Mouse (Mus musculus): ENCODE measurements around the gene Rps19bp1. TPM values are rescaled to one million over a fixed set of nuclear protein-coding genes. Genes with fewer than 3 reads are reported as not detected.
A peak's percentile ranks its signal among the peaks of the same experiment; 100 is the strongest.

The Rps19bp1 gene
- polyA plus RNA-seq, 1 experiment from 2014 or later = 66.3 TPM

DNA sequence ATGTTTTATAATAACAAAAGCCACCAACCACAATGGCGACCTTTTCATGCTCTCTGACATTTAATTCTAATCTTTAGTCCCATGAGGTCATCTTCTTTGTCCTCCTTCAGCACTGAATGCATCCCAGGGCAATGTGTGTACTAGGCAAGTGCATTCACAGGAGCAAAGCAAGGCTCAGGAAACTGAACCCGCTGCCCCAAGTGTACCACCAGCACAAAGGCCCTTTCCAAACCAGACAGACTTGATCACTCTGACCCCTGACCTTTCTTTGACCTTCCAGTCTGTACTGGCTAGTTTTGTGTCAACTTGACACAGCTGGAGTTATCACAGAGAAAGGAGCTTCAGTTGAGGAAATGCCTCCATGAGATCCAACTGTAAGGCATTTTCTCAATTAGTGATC, 31.8 kb downstream of the Rps19bp1 start:
- no peak overlapping the region for H3K27ac ChIP-seq (ENCODE audit: low read depth, low read length)
- 73% methylated on average over 2 of the region's 2 CpGs for WGBS
- no peak overlapping the region for H3K4me2 ChIP-seq (replicated peaks; ENCODE audit: low read depth, low read length)
- H3K9me3 ChIP-seq (ENCODE audit: control insufficient read depth, low read length) = no peaks in the 10 kb centered on the region
- no peak overlapping the region for H3K4me3 ChIP-seq (ENCODE audit: low read length)
- peaks cover 10% of the 10 kb centered on the region for H3K4me1 ChIP-seq (ENCODE audit: control insufficient read depth, insufficient read depth, low read length)
- no peaks in the 10 kb centered on the region for H3K27me3 ChIP-seq (ENCODE audit: control insufficient read depth, insufficient read depth, low read length)
- no peak overlapping the region for H3K9ac ChIP-seq (ENCODE audit: low read depth, low read length)
- ATAC-seq (ENCODE audit: low FRiP score, low TSS enrichment) = no peak
- peaks cover 18% of the 10 kb centered on the region for H3K36me3 ChIP-seq (ENCODE audit: control insufficient read depth, insufficient read depth, low read length)

GRCm38 (mm10) chr15:80228071-80228800, 35.9 kb downstream of the Rps19bp1 start:
- Histone ChIP-seq H3K4me2 (replicated peaks; ENCODE audit: low read depth, low read length) (no peak overlapping the region), H3K27me3 (ENCODE audit: control insufficient read depth, insufficient read depth, low read length) (no peaks in the 10 kb centered on the region), H3K4me1 (ENCODE audit: control insufficient read depth, insufficient read depth, low read length) (peaks cover 3% of the 10 kb centered on the region), H3K36me3 (ENCODE audit: control insufficient read depth, insufficient read depth, low read length) (no peaks in the 10 kb centered on the region), H3K27ac (ENCODE audit: low read depth, low read length) (no peak overlapping the region), H3K9me3 (ENCODE audit: control insufficient read depth, low read length) (no peaks in the 10 kb centered on the region), H3K9ac (ENCODE audit: low read depth, low read length) (no peak overlapping the region), H3K4me3 (ENCODE audit: low read length) (no peak overlapping the region)
- WGBS = 76% methylated on average over 17 of the region's 17 CpGs
- no peak for ATAC-seq (ENCODE audit: low FRiP score, low TSS enrichment)

GRCm38 (mm10) chr15:80225796-80226195, 38.3 kb downstream of the Rps19bp1 start:
- 47% methylated on average over 2 of the region's 2 CpGs for WGBS
- no peak for ATAC-seq (ENCODE audit: low FRiP score, low TSS enrichment)
- Histone ChIP-seq H3K4me2 (replicated peaks; ENCODE audit: low read depth, low read length) (no peak overlapping the region), H3K36me3 (ENCODE audit: control insufficient read depth, insufficient read depth, low read length) (no peaks in the 10 kb centered on the region), H3K27me3 (ENCODE audit: control insufficient read depth, insufficient read depth, low read length) (no peaks in the 10 kb centered on the region), H3K9ac (ENCODE audit: low read depth, low read length) (no peak overlapping the region), H3K27ac (ENCODE audit: low read depth, low read length) (no peak overlapping the region), H3K9me3 (ENCODE audit: control insufficient read depth, low read length) (no peaks in the 10 kb centered on the region), H3K4me1 (ENCODE audit: control insufficient read depth, insufficient read depth, low read length) (no peaks in the 10 kb centered on the region), H3K4me3 (ENCODE audit: low read length) (no peak overlapping the region)

DNA sequence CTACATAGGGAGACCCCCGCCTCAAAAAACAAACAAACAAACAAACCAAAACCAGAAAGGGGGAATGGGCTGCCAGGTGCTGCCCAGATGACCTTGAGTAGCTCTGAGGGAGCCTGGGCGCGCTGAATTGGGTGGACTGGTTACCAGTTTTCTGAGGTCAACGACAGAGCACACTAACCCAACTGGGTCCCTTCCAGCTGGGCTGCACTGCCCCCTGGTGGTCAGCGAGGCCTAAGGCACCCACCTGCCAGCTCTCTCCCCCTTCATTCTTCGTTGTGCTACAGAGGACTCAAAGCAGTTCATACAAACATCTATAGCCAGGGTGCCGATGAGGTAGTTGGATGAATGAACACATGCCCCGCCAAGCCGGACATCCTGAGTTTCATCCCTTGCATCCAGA, 38.9 kb downstream of the Rps19bp1 start:
- no peaks in the 10 kb centered on the region for H3K9me3 ChIP-seq (ENCODE audit: control insufficient read depth, low read length)
- ATAC-seq (ENCODE audit: low FRiP score, low TSS enrichment) = peak; percentile 43; the same call in 1 of the 2 replicates
- no peak overlapping the region for H3K27ac ChIP-seq (ENCODE audit: low read depth, low read length)
- H3K4me2 ChIP-seq (replicated peaks; ENCODE audit: low read depth, low read length) = no peak overlapping the region
- no peaks in the 10 kb centered on the region for H3K4me1 ChIP-seq (ENCODE audit: control insufficient read depth, insufficient read depth, low read length)
- H3K27me3 ChIP-seq (ENCODE audit: control insufficient read depth, insufficient read depth, low read length) = no peaks in the 10 kb centered on the region
- no peak overlapping the region for H3K4me3 ChIP-seq (ENCODE audit: low read length)
- no peak overlapping the region for H3K9ac ChIP-seq (ENCODE audit: low read depth, low read length)
- WGBS = 31% methylated on average over 9 of the region's 9 CpGs
- H3K36me3 ChIP-seq (ENCODE audit: control insufficient read depth, insufficient read depth, low read length) = no peaks in the 10 kb centered on the region

GRCm38 (mm10) chr15:80223751-80224150, 40.4 kb downstream of the Rps19bp1 start:
- Histone ChIP-seq H3K4me1 (ENCODE audit: control insufficient read depth, insufficient read depth, low read length) (peaks cover 6% of the 10 kb centered on the region; the same call in 1 of the 2 replicates), H3K27me3 (ENCODE audit: control insufficient read depth, insufficient read depth, low read length) (no peaks in the 10 kb centered on the region), H3K36me3 (ENCODE audit: control insufficient read depth, insufficient read depth, low read length) (no peaks in the 10 kb centered on the region), H3K9ac (ENCODE audit: low read depth, low read length) (no peak overlapping the region), H3K4me3 (ENCODE audit: low read length) (no peak overlapping the region), H3K4me2 (replicated peaks; ENCODE audit: low read depth, low read length) (no peak overlapping the region), H3K27ac (ENCODE audit: low read depth, low read length) (no peak overlapping the region), H3K9me3 (ENCODE audit: control insufficient read depth, low read length) (no peaks in the 10 kb centered on the region)
- ATAC-seq (ENCODE audit: low FRiP score, low TSS enrichment) = no peak
- 88% methylated on average over 7 of the region's 7 CpGs for WGBS

- no peak overlapping the region for H3K9ac ChIP-seq (ENCODE audit: low read depth, low read length)
- H3K4me1 ChIP-seq (ENCODE audit: control insufficient read depth, insufficient read depth, low read length) = peaks cover 6% of the 10 kb centered on the region; the same call in 1 of the 2 replicates
- H3K36me3 ChIP-seq (ENCODE audit: control insufficient read depth, insufficient read depth, low read length) = no peaks in the 10 kb centered on the region
- no peaks in the 10 kb centered on the region for H3K9me3 ChIP-seq (ENCODE audit: control insufficient read depth, low read length)
- no peaks in the 10 kb centered on the region for H3K27me3 ChIP-seq (ENCODE audit: control insufficient read depth, insufficient read depth, low read length)
- no peak overlapping the region for H3K27ac ChIP-seq (ENCODE audit: low read depth, low read length)
- no peak for ATAC-seq (ENCODE audit: low FRiP score, low TSS enrichment)
- H3K4me2 ChIP-seq (replicated peaks; ENCODE audit: low read depth, low read length) = no peak overlapping the region
- 66% methylated on average over 8 of the region's 8 CpGs for WGBS
- no peak overlapping the region for H3K4me3 ChIP-seq (ENCODE audit: low read length)
Measured at GRCm38 (mm10) chr15:80221031-80221430, 43.1 kb downstream of the Rps19bp1 start.

GRCm38 (mm10) chr15:80219705-80220657, 44.1 kb downstream of the Rps19bp1 start:
- H3K9me3 ChIP-seq (ENCODE audit: control insufficient read depth, low read length) = no peaks in the 10 kb centered on the region
- peak overlapping the region; percentile 28; the same call in 1 of the 2 replicates for H3K9ac ChIP-seq (ENCODE audit: low read depth, low read length)
- ATAC-seq (ENCODE audit: low FRiP score, low TSS enrichment) = no peak
- no peak overlapping the region for H3K4me2 ChIP-seq (replicated peaks; ENCODE audit: low read depth, low read length)
- H3K27ac ChIP-seq (ENCODE audit: low read depth, low read length) = no peak overlapping the region
- H3K27me3 ChIP-seq (ENCODE audit: control insufficient read depth, insufficient read depth, low read length) = no peaks in the 10 kb centered on the region
- H3K4me3 ChIP-seq (ENCODE audit: low read length) = no peak overlapping the region
- H3K4me1 ChIP-seq (ENCODE audit: control insufficient read depth, insufficient read depth, low read length) = peaks cover 6% of the 10 kb centered on the region; the same call in 1 of the 2 replicates
- 67% methylated on average over 4 of the region's 4 CpGs for WGBS
- no peaks in the 10 kb centered on the region for H3K36me3 ChIP-seq (ENCODE audit: control insufficient read depth, insufficient read depth, low read length)

DNA sequence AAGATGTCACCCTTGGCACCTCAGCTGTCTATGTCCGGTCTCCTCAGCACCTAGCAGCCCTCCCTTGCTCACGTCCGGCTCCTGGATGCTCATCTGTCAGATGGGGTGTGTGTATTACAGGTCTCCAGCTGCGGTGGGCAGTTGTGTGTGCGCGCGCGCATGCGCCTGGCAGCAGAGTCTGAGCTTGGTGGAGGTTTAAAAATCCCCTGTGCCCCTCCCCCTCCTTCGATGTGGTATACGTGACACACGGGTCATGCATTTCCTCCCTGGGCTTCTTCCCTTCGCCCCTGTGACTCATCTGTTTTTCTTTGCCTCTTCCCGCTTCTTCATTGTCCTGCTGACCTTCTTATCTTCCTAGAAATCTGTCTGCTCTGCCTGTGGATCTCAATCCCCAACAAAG, 44.9 kb downstream of the Rps19bp1 start:
- peak; percentile 51; the same call in 1 of the 2 replicates for ATAC-seq (ENCODE audit: low FRiP score, low TSS enrichment)
- Histone ChIP-seq H3K4me1 (ENCODE audit: control insufficient read depth, insufficient read depth, low read length) (peaks cover 6% of the 10 kb centered on the region; the same call in 1 of the 2 replicates), H3K9ac (ENCODE audit: low read depth, low read length) (peak overlapping the region; percentile 28; the same call in 1 of the 2 replicates), H3K9me3 (ENCODE audit: control insufficient read depth, low read length) (no peaks in the 10 kb centered on the region), H3K4me2 (replicated peaks; ENCODE audit: low read depth, low read length) (peak overlapping the region; percentile 22; the same call in 1 of the 2 replicates), H3K36me3 (ENCODE audit: control insufficient read depth, insufficient read depth, low read length) (no peaks in the 10 kb centered on the region), H3K27ac (ENCODE audit: low read depth, low read length) (no peak overlapping the region), H3K4me3 (ENCODE audit: low read length) (no peak overlapping the region), H3K27me3 (ENCODE audit: control insufficient read depth, insufficient read depth, low read length) (no peaks in the 10 kb centered on the region)
- 42% methylated on average over 14 of the region's 14 CpGs for WGBS

Measured in kidney, embryonic 14.5 days (tissue).